Mouse (Mus musculus) heart, embryonic 16.5 days (tissue): ENCODE data around the gene Mrps16. TPM values are rescaled to one million over a fixed set of nuclear protein-coding genes. Genes with fewer than 3 reads are reported as not detected.
A peak's percentile ranks its signal among the peaks of the same experiment; 100 is the strongest.

Source experiments
- ATAC-seq: fragments of 200-750 bp; cut with Nextera tagmentation; replicated peaks from 2 replicates; pipeline ENCODE4 v1.8.0; 2017; ENCODE audit warnings: moderate number of reproducible peaks; ENCODE audit not compliant: insufficient read depth, low FRiP score; ENCODE audit errors: extremely low read depth
- H3K27ac ChIP-seq: fragments of 300-500 bp; sonication (generic); 2 replicates; pipeline ENCODE4 v1.5.1; 2014; ENCODE audit warnings: mild to moderate bottlenecking, low read length, control low read depth, moderate library complexity
- H3K27me3 ChIP-seq: fragments of 300-500 bp; sonication (generic); 2 replicates; pipeline ENCODE4 v1.6.1; 2014; ENCODE audit warnings: low read length, mixed read lengths; ENCODE audit not compliant: control insufficient read depth, insufficient read depth
- H3K36me3 ChIP-seq: fragments of 300-500 bp; sonication (generic); 2 replicates; pipeline ENCODE4 v1.6.1; 2014; ENCODE audit not compliant: control insufficient read depth, insufficient read depth
- H3K4me1 ChIP-seq: fragments of 300-500 bp; sonication (generic); 2 replicates; pipeline ENCODE4 v1.6.1; 2014; ENCODE audit warnings: low read length, mixed read lengths; ENCODE audit not compliant: control insufficient read depth, insufficient read depth
- H3K4me2 ChIP-seq: fragments of 300-500 bp; sonication (generic); 2 replicates; pipeline ENCODE4 v1.6.1; 2014; ENCODE audit warnings: low read depth, mild to moderate bottlenecking, control low read depth, low read length
- H3K4me3 ChIP-seq: fragments of 300-500 bp; sonication (generic); 2 replicates; pipeline ENCODE4 v1.5.1; 2014; ENCODE audit warnings: mild to moderate bottlenecking, control low read depth, low read length
- H3K9ac ChIP-seq: fragments of 300-500 bp; sonication (generic); 2 replicates; pipeline ENCODE4 v1.6.1; 2014; ENCODE audit warnings: low read length, control low read depth
- H3K9me3 ChIP-seq: fragments of 300-500 bp; sonication (generic); replicated peaks from 2 replicates; pipeline ENCODE4 v1.6.1; 2016; ENCODE audit warnings: low read length; ENCODE audit not compliant: control insufficient read depth
- WGBS: fragments of 180-500 bp; shearing (Covaris S2); extraction: QIAGEN DNeasy Blood & Tissue Kit; methylation state at CpG from one replicate; pipeline ENCODE4 v1.1.7; 2014; 5-methylcytosine and 5-hydroxymethylcytosine counted together
- polyA plus RNA-seq: library from polyadenylated mRNA; unstranded; fragments of >200 nt; fragmentation: Nextera tagmentation; extraction: Ambion mirVana; gene quantifications from 2 replicates; pipeline ENCODE4 v1.2.1, GENCODE M21; 2015

Gene Mrps16
- polyA plus RNA-seq, 1 experiment from 2014 or later, result 93.5 TPM

- Histone ChIP-seq H3K27ac (no peak overlapping the region), H3K4me1 (no peaks in the 10 kb centered on the region), H3K27me3 (no peaks in the 10 kb centered on the region), H3K4me2 (no peak overlapping the region), H3K4me3 (no peak overlapping the region), H3K9me3 (no peaks in the 10 kb centered on the region), H3K36me3 (no peaks in the 10 kb centered on the region), H3K9ac (no peak overlapping the region)
- no peak for ATAC-seq
- WGBS, result 64% methylated on average over 1 of the region's 1 CpGs
Observed at GRCm38 (mm10) chr14:20400071-20400470, 6.6 kb upstream of the Mrps16 start.

- Histone ChIP-seq H3K27ac (no peak overlapping the region), H3K4me2 (no peak overlapping the region), H3K4me3 (no peak overlapping the region), H3K36me3 (no peaks in the 10 kb centered on the region), H3K9me3 (no peaks in the 10 kb centered on the region), H3K4me1 (no peaks in the 10 kb centered on the region), H3K27me3 (no peaks in the 10 kb centered on the region), H3K9ac (no peak overlapping the region)
- ATAC-seq, result no peak
- WGBS, result 46% methylated on average over 4 of the region's 4 CpGs
Observed at GRCm38 (mm10) chr14:20398864-20399263, 5.4 kb upstream of the Mrps16 start.

GRCm38 (mm10) chr14:20397220-20397619, 3.8 kb upstream of the Mrps16 start:
- Histone ChIP-seq H3K4me3 (no peak overlapping the region), H3K4me2 (no peak overlapping the region), H3K27me3 (no peaks in the 10 kb centered on the region), H3K9me3 (no peaks in the 10 kb centered on the region), H3K9ac (no peak overlapping the region), H3K36me3 (no peaks in the 10 kb centered on the region), H3K27ac (no peak overlapping the region), H3K4me1 (peaks cover 3% of the 10 kb centered on the region)
- ATAC-seq, result no peak
- 74% methylated on average over 9 of the region's 9 CpGs for WGBS

- no peak overlapping the region for H3K27ac ChIP-seq
- 82% methylated on average over 3 of the region's 4 CpGs for WGBS
- H3K4me2 ChIP-seq, result peak overlapping the region; percentile 79
- peaks cover 15% of the 10 kb centered on the region for H3K4me1 ChIP-seq
- no peak overlapping the region for H3K9ac ChIP-seq
- peak overlapping the region; percentile 90; the same call in 1 of the 2 replicates for H3K4me3 ChIP-seq
- H3K27me3 ChIP-seq, result no peaks in the 10 kb centered on the region
- no peaks in the 10 kb centered on the region for H3K9me3 ChIP-seq
- no peak for ATAC-seq
- peaks cover 12% of the 10 kb centered on the region for H3K36me3 ChIP-seq
Observed at GRCm38 (mm10) chr14:20392326-20392725, 1.1 kb downstream of the Mrps16 start.

GRCm38 (mm10) chr14:20389446-20390079, 3.9 kb downstream of the Mrps16 start:
- peak overlapping the region; percentile 84 for H3K4me3 ChIP-seq
- H3K4me2 ChIP-seq, result peak overlapping the region; percentile 84
- ATAC-seq, result no peak
- peak overlapping the region; percentile 84 for H3K9ac ChIP-seq
- no peaks in the 10 kb centered on the region for H3K27me3 ChIP-seq
- H3K36me3 ChIP-seq, result peaks cover 18% of the 10 kb centered on the region
- peaks cover 28% of the 10 kb centered on the region for H3K4me1 ChIP-seq
- 83% methylated on average over 8 of the region's 8 CpGs for WGBS
- H3K27ac ChIP-seq, result no peak overlapping the region; the same call in 1 of the 2 replicates
- no peaks in the 10 kb centered on the region for H3K9me3 ChIP-seq

- Histone ChIP-seq H3K9ac (peak within 1 kb of the TSS; percentile 84), H3K9me3 (no peaks in the 10 kb centered on the region), H3K27me3 (no peaks in the 10 kb centered on the region), H3K4me2 (peak within 1 kb of the TSS; percentile 84), H3K36me3 (peaks cover 22% of the 10 kb centered on the region), H3K4me1 (peaks cover 28% of the 10 kb centered on the region), H3K27ac (peak within 1 kb of the TSS; percentile 87), H3K4me3 (peak within 1 kb of the TSS; percentile 84)
- peak; percentile 47 for ATAC-seq
- WGBS, result under 1% methylated on average over 59 of the region's 59 CpGs
Observed at GRCm38 (mm10) chr14:20388441-20389129, 4.8 kb downstream of the Mrps16 start, which contains the start of gene Dnajc9. Dnajc9 (minus strand) TSS chr14:20388910.

GRCm38 (mm10) chr14:20379753-20380430, 13.5 kb downstream of the Mrps16 start:
- no peak for ATAC-seq
- no peak overlapping the region for H3K4me2 ChIP-seq
- H3K27ac ChIP-seq, result no peak overlapping the region
- H3K4me3 ChIP-seq, result no peak overlapping the region
- no peak overlapping the region for H3K9ac ChIP-seq
- H3K27me3 ChIP-seq, result no peaks in the 10 kb centered on the region
- no peaks in the 10 kb centered on the region for H3K9me3 ChIP-seq
- peaks cover 15% of the 10 kb centered on the region for H3K4me1 ChIP-seq
- WGBS, result 80% methylated on average over 9 of the region's 9 CpGs
- H3K36me3 ChIP-seq, result peaks cover 33% of the 10 kb centered on the region; the same call in 1 of the 2 replicates

GRCm38 (mm10) chr14:20379087-20379640, 14.3 kb downstream of the Mrps16 start:
- WGBS, result 71% methylated on average over 5 of the region's 5 CpGs
- H3K4me3 ChIP-seq, result no peak overlapping the region
- ATAC-seq, result no peak
- no peak overlapping the region for H3K4me2 ChIP-seq
- no peaks in the 10 kb centered on the region for H3K9me3 ChIP-seq
- H3K27ac ChIP-seq, result no peak overlapping the region
- H3K9ac ChIP-seq, result no peak overlapping the region
- peaks cover 31% of the 10 kb centered on the region; the same call in 1 of the 2 replicates for H3K36me3 ChIP-seq
- H3K4me1 ChIP-seq, result peaks cover 15% of the 10 kb centered on the region
- no peaks in the 10 kb centered on the region for H3K27me3 ChIP-seq
